ENCODE assay signal across 22 mouse cellular contexts in genomic region chr9:79028234-79028633, GRCm38 (mm10).
DNase-seq lines count a peak whose midpoint lies in the region; ATAC-seq and TF ChIP-seq lines count a peak whose summit lies in the region.
"Had no signal": no experiment of that assay in that cellular context is flagged by ENCODE, and none has a peak within 500 bp of the region (broad histone marks: within the 10 kb centered on the region; RNA-seq: fewer than 3 reads in every experiment).

No protein-coding gene starts in this region.

- no peak for TF ChIP-seq POLR2A in embryonic fibroblast, embryonic 13.5 days (IDR thresholded peaks at IDR 0.05; ENCODE audit: low read depth, low read length)

- no peak overlapping the region for H3K4me3 ChIP-seq in embryonic fibroblast, embryonic 13.5 days (ENCODE audit: insufficient read depth, low read length)
- no peak overlapping the region for H3K4me3 ChIP-seq in limb, embryonic 13.5 days
- H3K4me3 ChIP-seq in limb, embryonic 15.5 days: no peak overlapping the region
- H3K4me3 ChIP-seq: embryonic facial prominence, embryonic 13.5 days; embryonic facial prominence, embryonic 15.5 days; forebrain, embryonic 13.5 days; forebrain, embryonic 15.5 days had no signal

- H3K4me2 ChIP-seq in limb, embryonic 13.5 days (replicated peaks): peak overlapping the region; percentile 21; the same call in 1 of the 2 replicates
- no peak overlapping the region for H3K4me2 ChIP-seq in limb, embryonic 15.5 days
- H3K4me2 ChIP-seq: embryonic facial prominence, embryonic 13.5 days; embryonic facial prominence, embryonic 15.5 days; forebrain, embryonic 13.5 days; forebrain, embryonic 15.5 days had no signal

- no peak overlapping the region for H3K9ac ChIP-seq in limb, embryonic 13.5 days
- no peak overlapping the region for H3K9ac ChIP-seq in limb, embryonic 15.5 days
- H3K9ac ChIP-seq: embryonic facial prominence, embryonic 13.5 days; embryonic facial prominence, embryonic 15.5 days; forebrain, embryonic 13.5 days; forebrain, embryonic 15.5 days; forebrain, postnatal 0 days had no signal

- ATAC-seq in limb, embryonic 13.5 days (ENCODE audit: low FRiP score, low read depth): no peak
- ATAC-seq in limb, embryonic 15.5 days (ENCODE audit: insufficient number of reproducible peaks, low FRiP score, low TSS enrichment, low read depth): no peak
- ATAC-seq in cerebellum, adult (ENCODE audit: insufficient number of reproducible peaks, low FRiP score, low TSS enrichment): no peak
- ATAC-seq: forebrain, embryonic 13.5 days; forebrain, embryonic 15.5 days; forebrain, postnatal 0 days had no signal

- H3K36me3 ChIP-seq in limb, embryonic 13.5 days: no peaks in the 10 kb centered on the region
- H3K36me3 ChIP-seq in limb, embryonic 15.5 days: no peaks in the 10 kb centered on the region
- H3K36me3 ChIP-seq: embryonic facial prominence, embryonic 13.5 days; embryonic facial prominence, embryonic 15.5 days; forebrain, embryonic 15.5 days had no signal

- DNase-seq in forelimb bud, embryonic 11.5 days (ENCODE audit: low read depth, low spot score): peak; percentile 56
- DNase-seq in layer of hippocampus, postnatal 36 days: no peak
- no peak for DNase-seq in left cerebral cortex, adult 9 months (ENCODE audit: low spot score in 2 of 2)
- DNase-seq: adrenal gland, adult 8-10 months; adrenal gland, postnatal 14 days; adrenal gland, postnatal 36 days; cerebellum, adult 11 months; cerebellum, adult 18-20 months; cerebellum, adult 8-10 months; cerebellum, adult 9-11 months; cerebellum, postnatal 14 days; cerebellum, postnatal 36 days; embryo, embryonic 11 days; forebrain, postnatal 0 days had no signal

- H3K27me3 ChIP-seq in limb, embryonic 13.5 days: no peaks in the 10 kb centered on the region
- H3K27me3 ChIP-seq in limb, embryonic 15.5 days: no peaks in the 10 kb centered on the region
- H3K27me3 ChIP-seq: embryonic facial prominence, embryonic 13.5 days; embryonic facial prominence, embryonic 15.5 days; forebrain, embryonic 13.5 days; forebrain, embryonic 15.5 days had no signal

- 30% methylated on average over 6 of the region's 6 CpGs for WGBS in limb, embryonic 13.5 days
- 39% methylated on average over 6 of the region's 6 CpGs for WGBS in limb, embryonic 15.5 days

- no peaks in the 10 kb centered on the region; the same call in 1 of the 2 replicates for H3K4me1 ChIP-seq in embryonic fibroblast, embryonic 13.5 days (ENCODE audit: control insufficient read depth, insufficient read depth, low read length)
- H3K4me1 ChIP-seq in limb, embryonic 13.5 days: peaks cover 13% of the 10 kb centered on the region
- peaks cover 4% of the 10 kb centered on the region; the same call in 1 of the 2 replicates for H3K4me1 ChIP-seq in limb, embryonic 15.5 days
- H3K4me1 ChIP-seq: embryonic facial prominence, embryonic 13.5 days; embryonic facial prominence, embryonic 15.5 days; forebrain, embryonic 13.5 days; forebrain, embryonic 15.5 days had no signal

- H3K27ac ChIP-seq in embryonic fibroblast, embryonic 13.5 days (ENCODE audit: insufficient read depth, low read length): peak overlapping the region; percentile 80
- peak overlapping the region; percentile 56; the same call in 1 of the 2 replicates for H3K27ac ChIP-seq in limb, embryonic 13.5 days
- H3K27ac ChIP-seq in limb, embryonic 15.5 days: 0 out of 2 replicates have a peak overlapping the region, but pooled peaks have one; percentile 54
- H3K27ac ChIP-seq: embryonic facial prominence, embryonic 13.5 days; embryonic facial prominence, embryonic 15.5 days; forebrain, embryonic 13.5 days; forebrain, embryonic 15.5 days had no signal

- no peak for TF ChIP-seq CTCF in embryonic fibroblast, embryonic 13.5 days (IDR thresholded peaks at IDR 0.05; ENCODE audit: borderline replicate concordance, insufficient read depth, low read length)

- no peaks in the 10 kb centered on the region for H3K9me3 ChIP-seq in limb, embryonic 13.5 days
- no peaks in the 10 kb centered on the region for H3K9me3 ChIP-seq in limb, embryonic 15.5 days
- H3K9me3 ChIP-seq: embryonic facial prominence, embryonic 13.5 days; embryonic facial prominence, embryonic 15.5 days; forebrain, embryonic 13.5 days; forebrain, embryonic 15.5 days had no signal
